Mouse (Mus musculus) embryonic stem cell, embryonic (primary cell): ENCODE measurements around the gene Trir.

ENCODE experiments used
- CTCF ChIA-PET, 4 experiments: fragments of 300-600 bp in 2 of 4; fragments of 350-600 bp in 2 of 4; sonication (Branson Sonifier 250); formaldehyde crosslinking; loops; one replicate each; lab custom pipeline; 2022; ENCODE audit warnings: inconsistent platforms in 2 of 4; lab: Charles Lee
- POLR2A ChIA-PET, 4 experiments: fragments of 300-600 bp in 2 of 4; fragments of 350-600 bp in 2 of 4; sonication (Branson Sonifier 250); formaldehyde crosslinking; loops; one replicate each; lab custom pipeline; 2022; ENCODE audit warnings: antibody characterized with exemption in 4 of 4, inconsistent platforms in 1 of 4; lab: Charles Lee

The Trir gene

GRCm38 (mm10) chr8:85037366-85037680 lies 10.7 kb downstream of the Trir start:
- CTCF ChIA-PET, result interaction anchor here (0.7 to 2.2 kb wide), 21 partner anchors 12 to 1872 kb away, joined by 3 to 14 read pairs (median 4); partner anchors contain the start of genes Fbxw9 (in 2 of the 4), Asna1 (in 1 of the 4), Dhps (in 1 of the 4) and Hook2 (in 1 of the 4)

GRCm38 (mm10) chr8:85037681-85038531 lies 11.3 kb downstream of the Trir start:
- POLR2A ChIA-PET, result interaction anchor here (0.6 to 21.3 kb wide), 100 partner anchors 8 to 1323 kb away, joined by 3 to 488 read pairs (median 7); partner anchors contain the start of genes Asna1 (in 4 of the 4), Dhps (in 4 of the 4), Trir (in 4 of the 4) and Fbxw9 (in 3 of the 4)
- CTCF ChIA-PET, result interaction anchor here in 3 of 4 experiments (0.5 to 2.2 kb wide), 13 partner anchors 25 to 225 kb away, joined by 3 to 14 read pairs (median 4); partner anchors contain the start of genes Dhps (in 1 of the 3) and Hook2 (in 1 of the 3)

More at GRCm38 (mm10) chr8:85037366-85037680, 10.7 kb downstream of the Trir start:
- POLR2A ChIA-PET, result interaction anchor here (0.6 to 21.3 kb wide), 127 partner anchors 7 to 1581 kb away, joined by 3 to 488 read pairs (median 5); partner anchors contain the start of genes Asna1 (in 4 of the 4), Dhps (in 4 of the 4), Trir (in 4 of the 4) and Calr (in 3 of the 4)

GRCm38 (mm10) chr8:85043619-85044018 lies 17.0 kb downstream of the Trir start:
- CTCF ChIA-PET, result interaction anchor here in 1 of 4 experiments (0.8 to 1.1 kb wide), 2 partner anchors 31 to 46 kb away, joined by 3 read pairs; no protein-coding TSS in a partner anchor
- POLR2A ChIA-PET, result interaction anchor here in 3 of 4 experiments (0.5 to 21.3 kb wide), 14 partner anchors 8 to 32 kb away, joined by 3 to 488 read pairs (median 6); partner anchors contain the start of genes Dhps (in 3 of the 3), Fbxw9 (in 3 of the 3), Trir (in 2 of the 3) and Asna1 (in 1 of the 3)

- CTCF ChIA-PET, result interaction anchor here in 1 of 4 experiments (1.3 kb wide), 1 partner anchor 19 kb away, joined by 4 read pairs; no protein-coding TSS in a partner anchor
- POLR2A ChIA-PET, result interaction anchor here (0.6 to 13.9 kb wide), 16 partner anchors 8 to 386 kb away, joined by 3 to 338 read pairs (median 4); partner anchors contain the start of genes Dhps (in 4 of the 4), Tnpo2 (in 2 of the 4), Wdr83 (in 1 of the 4) and Wdr83os (in 1 of the 4)
Observed at GRCm38 (mm10) chr8:85057367-85057766, 30.7 kb downstream of the Trir start.

- ChIA-PET CTCF (interaction anchor here (0.6 to 1.7 kb wide), 9 partner anchors 12 to 336 kb away, joined by 3 to 12 read pairs (median 4); partner anchors contain the start of genes Tnpo2 (in 2 of the 4) and Dhps (in 1 of the 4)), POLR2A (interaction anchor here (0.5 to 13.9 kb wide), 44 partner anchors 8 to 1701 kb away, joined by 3 to 338 read pairs (median 5); partner anchors contain the start of genes Dhps (in 4 of the 4), Tnpo2 (in 4 of the 4), Man2b1 (in 3 of the 4) and Trir (in 3 of the 4))
Observed at GRCm38 (mm10) chr8:85059879-85060616, 33.4 kb downstream of the Trir start, which contains the start of gene Fbxw9. Gene Fbxw9 (plus strand): TSS chr8:85060055.

GRCm38 (mm10) chr8:85062603-85063002 lies 36.0 kb downstream of the Trir start:
- ChIA-PET POLR2A (interaction anchor here (0.6 to 13.9 kb wide), 20 partner anchors 9 to 96 kb away, joined by 3 to 338 read pairs (median 6); partner anchors contain the start of genes Dhps (in 4 of the 4), Man2b1 (in 2 of the 4), Tnpo2 (in 2 of the 4) and Wdr83 (in 2 of the 4)), CTCF (interaction anchor here in 2 of 4 experiments (0.7 to 1.9 kb wide), 4 partner anchors 9 to 51 kb away, joined by 3 to 12 read pairs (median 6); partner anchors contain the start of gene Dhps (in 2 of the 2))

- ChIA-PET CTCF (no interaction called here), POLR2A (interaction anchor here in 3 of 4 experiments (0.8 to 13.9 kb wide), 10 partner anchors 8 to 86 kb away, joined by 3 to 338 read pairs (median 6); partner anchors contain the start of genes Tnpo2 (in 2 of the 3), Dhps (in 1 of the 3), Man2b1 (in 1 of the 3) and Wdr83 (in 1 of the 3))
Observed at GRCm38 (mm10) chr8:85065213-85065612, 38.6 kb downstream of the Trir start.

GRCm38 (mm10) chr8:85067155-85067554 lies 40.5 kb downstream of the Trir start:
- ChIA-PET CTCF (no interaction called here), POLR2A (interaction anchor here in 2 of 4 experiments (1.0 to 13.9 kb wide), 7 partner anchors 10 to 106 kb away, joined by 3 to 338 read pairs (median 4); partner anchors contain the start of genes Tnpo2 (in 2 of the 2), Man2b1 (in 1 of the 2), Trir (in 1 of the 2) and Wdr83 (in 1 of the 2))

GRCm38 (mm10) chr8:85067982-85068381 lies 41.4 kb downstream of the Trir start, which contains the start of gene Gm5741:
Gene Gm5741 (minus strand): TSS chr8:85067982.
- ChIA-PET CTCF (no interaction called here), POLR2A (interaction anchor here in 3 of 4 experiments (0.5 to 13.9 kb wide), 8 partner anchors 8 to 107 kb away, joined by 3 to 338 read pairs (median 4); partner anchors contain the start of genes Tnpo2 (in 2 of the 3), Fbxw9 (in 1 of the 3), Man2b1 (in 1 of the 3) and Trir (in 1 of the 3))

GRCm38 (mm10) chr8:85071041-85071440 lies 44.4 kb downstream of the Trir start:
- ChIA-PET POLR2A (interaction anchor here (0.6 to 12.9 kb wide), 146 partner anchors 9 to 1806 kb away, joined by 3 to 479 read pairs (median 6); partner anchors contain the start of genes Junb (in 4 of the 4), Man2b1 (in 4 of the 4), Tnpo2 (in 4 of the 4) and Wdr83 (in 4 of the 4)), CTCF (interaction anchor here in 3 of 4 experiments (0.6 to 3.6 kb wide), 12 partner anchors 9 to 335 kb away, joined by 3 to 22 read pairs (median 4); partner anchors contain the start of genes Wdr83os (in 2 of the 3), Man2b1 (in 1 of the 3), Mast1 (in 1 of the 3) and Wdr83 (in 1 of the 3))

- CTCF ChIA-PET, result interaction anchor here (0.6 to 3.6 kb wide), 21 partner anchors 9 to 486 kb away, joined by 3 to 22 read pairs (median 4); partner anchors contain the start of genes Wdr83os (in 3 of the 4), Fbxw9 (in 1 of the 4), Man2b1 (in 1 of the 4) and Mast1 (in 1 of the 4)
- POLR2A ChIA-PET, result interaction anchor here (0.5 to 12.9 kb wide), 179 partner anchors 9 to 1805 kb away, joined by 3 to 479 read pairs (median 5); partner anchors contain the start of genes Junb (in 4 of the 4), Man2b1 (in 4 of the 4), Tnpo2 (in 4 of the 4) and Trir (in 4 of the 4)
Observed at GRCm38 (mm10) chr8:85071514-85072281, 45.1 kb downstream of the Trir start, which contains the start of gene Dhps. Gene Dhps (plus strand): TSS chr8:85071757.

GRCm38 (mm10) chr8:85072364-85072929 lies 45.8 kb downstream of the Trir start:
- ChIA-PET POLR2A (interaction anchor here (0.5 to 12.9 kb wide), 139 partner anchors 8 to 1595 kb away, joined by 3 to 479 read pairs (median 6); partner anchors contain the start of genes Man2b1 (in 4 of the 4), Tnpo2 (in 4 of the 4), Trir (in 4 of the 4) and Wdr83 (in 4 of the 4)), CTCF (interaction anchor here in 3 of 4 experiments (0.6 to 3.6 kb wide), 15 partner anchors 8 to 178 kb away, joined by 3 to 22 read pairs (median 4); partner anchors contain the start of genes Wdr83os (in 3 of the 3), Fbxw9 (in 1 of the 3), Man2b1 (in 1 of the 3) and Wdr83 (in 1 of the 3))

- ChIA-PET CTCF (interaction anchor here in 1 of 4 experiments (1.2 to 3.6 kb wide), 5 partner anchors 10 to 84 kb away, joined by 3 to 22 read pairs (median 5); partner anchors contain the start of genes Fbxw9 and Man2b1), POLR2A (interaction anchor here (0.5 to 12.9 kb wide), 32 partner anchors 10 to 1596 kb away, joined by 3 to 479 read pairs (median 22); partner anchors contain the start of genes Fbxw9 (in 3 of the 4), Man2b1 (in 3 of the 4), Asna1 (in 2 of the 4) and Junb (in 2 of the 4))
Observed at GRCm38 (mm10) chr8:85073041-85073612, 46.5 kb downstream of the Trir start.

GRCm38 (mm10) chr8:85074167-85074566 lies 47.5 kb downstream of the Trir start:
- ChIA-PET CTCF (interaction anchor here in 1 of 4 experiments (0.6 to 3.6 kb wide), 2 partner anchors 9 to 14 kb away, joined by 3 to 22 read pairs; partner anchors contain the start of gene Man2b1), POLR2A (interaction anchor here in 2 of 4 experiments (1.0 to 12.9 kb wide), 11 partner anchors 9 to 96 kb away, joined by 3 to 479 read pairs (median 28); partner anchors contain the start of genes Fbxw9 (in 2 of the 2), Man2b1 (in 2 of the 2), Junb (in 1 of the 2) and Tnpo2 (in 1 of the 2))
